Mouse (Mus musculus) cerebellum, adult (tissue): ENCODE measurements at regions not wholly inside any gene's neighbourhood (a gene's known extent, or its start where the extent isn't known, plus 50 kb on each side); places are given as distances from the start of the nearest gene placed in this dataset.

Experiments used
- ATAC-seq: cut with Nextera tagmentation; 2 replicates; pipeline ENCODE4 v1.9.2; 2017; ENCODE audit warnings: mild to moderate bottlenecking, moderate library complexity, mixed read lengths; ENCODE audit not compliant: insufficient number of reproducible peaks, low FRiP score, low TSS enrichment

DNA sequence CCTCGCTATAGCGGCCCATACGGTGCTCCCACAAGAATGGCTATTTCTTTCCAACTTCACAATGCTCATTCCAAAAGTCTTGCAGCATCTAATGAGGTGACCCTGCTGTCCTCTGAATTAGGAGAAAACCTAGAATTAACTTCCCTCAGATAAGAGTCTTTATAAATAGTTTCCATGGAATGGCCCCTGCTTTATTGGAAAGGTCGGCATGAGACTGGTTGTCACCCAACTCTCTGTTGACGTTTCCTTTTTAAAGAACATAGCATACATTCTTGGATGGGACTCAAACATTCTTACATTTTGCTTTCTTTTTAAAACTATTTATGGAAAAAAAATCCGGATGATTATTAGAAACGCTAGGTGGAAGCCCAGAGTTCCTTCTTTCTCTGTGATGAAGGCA, 53.9 kb upstream of the Lmcd1 start:
- no peak for ATAC-seq

DNA sequence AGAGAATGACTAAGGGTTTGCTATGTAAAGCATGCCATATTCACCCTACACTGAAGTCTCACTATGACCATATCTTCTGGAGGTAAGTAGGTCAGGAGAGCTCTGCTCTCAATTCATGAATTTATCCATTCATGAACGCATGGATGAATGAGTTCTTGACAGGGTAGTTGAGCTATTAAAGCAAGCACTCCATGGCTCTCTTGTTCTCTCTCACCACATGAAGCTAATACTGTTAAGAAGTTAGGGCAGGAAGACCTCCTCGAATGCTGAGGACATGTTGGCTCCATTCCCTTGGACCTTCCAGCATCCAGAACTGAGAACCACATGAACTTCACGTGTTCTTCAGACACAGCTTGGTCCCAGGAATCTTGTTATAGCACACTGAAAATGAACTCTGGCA, 53.4 kb upstream of the Lmcd1 start:
- ATAC-seq, result no peak

DNA sequence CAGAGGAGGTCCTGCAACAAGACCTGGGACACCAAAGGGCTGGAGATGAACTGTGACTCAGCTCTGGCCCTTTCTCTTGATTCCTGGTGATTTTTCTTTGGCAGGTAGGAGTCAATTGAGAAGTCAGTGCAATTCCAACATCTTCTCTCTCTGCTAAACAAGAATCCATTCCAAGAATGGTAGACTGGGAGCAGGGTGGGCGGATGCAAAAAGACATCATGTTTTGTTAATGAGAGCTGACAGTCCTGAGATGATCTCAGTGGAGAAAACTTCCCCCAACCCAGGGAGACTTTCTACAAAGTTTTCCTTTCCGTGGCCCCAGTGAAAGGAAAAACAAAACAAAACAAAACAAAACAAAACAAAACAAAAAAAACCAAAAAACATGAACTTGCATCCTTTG, 52.2 kb upstream of the Lmcd1 start:
- ATAC-seq, result no peak

DNA sequence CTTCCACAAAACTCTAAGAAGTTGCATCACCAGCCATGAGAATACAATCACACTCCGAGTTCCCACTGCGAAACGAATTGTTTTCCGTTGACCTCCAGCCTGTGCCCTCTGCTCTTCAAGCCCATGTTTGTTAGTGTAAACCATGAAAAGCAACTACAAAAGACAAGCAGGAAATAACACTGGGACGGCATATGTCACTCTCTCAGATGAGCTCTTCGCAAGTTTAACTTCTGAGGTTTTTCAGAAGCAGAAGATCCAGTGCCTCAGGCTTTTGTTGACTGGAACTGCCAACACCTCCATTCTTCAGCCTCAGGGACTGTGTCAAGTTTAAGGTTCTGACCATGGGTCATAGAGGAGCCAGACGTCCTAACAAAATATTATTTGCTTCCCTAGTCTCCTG, 50.2 kb upstream of the Lmcd1 start:
- no peak for ATAC-seq
